Mouse (Mus musculus) right cerebral cortex, postnatal 36 days (tissue): ENCODE data around the gene Rbm18.

Experiments
- DNase-seq, 2 experiments: peaks; one replicate each; pipeline ENCODE4 v3.0.0; 2022; ENCODE audit warnings: low spot score in 2 of 2, mixed read lengths in 1 of 2

Gene Rbm18

GRCm38 (mm10) chr2:36071660-36072305 lies 64.8 kb downstream of the Rbm18 start:
- no peak for DNase-seq

- DNase-seq = no peak
Observed at GRCm38 (mm10) chr2:36067132-36067531, 69.4 kb downstream of the Rbm18 start.
